Mouse (Mus musculus): ENCODE results near the gene Pdzd2. TPM values are rescaled to one million over a fixed set of nuclear protein-coding genes. Genes with fewer than 3 reads are reported as not detected.
A peak's percentile ranks its signal among the peaks of the same experiment; 100 is the strongest.

Gene Pdzd2
- polyA plus RNA-seq, 1 experiment from 2014 or later, result 19.2 TPM

- no peak overlapping the region for H3K27ac ChIP-seq (ENCODE audit: low read length)
- no peak overlapping the region for H3K9ac ChIP-seq (ENCODE audit: low read length)
- H3K4me2 ChIP-seq (ENCODE audit: low read depth, low read length), result no peak overlapping the region
- ATAC-seq (replicated peaks; ENCODE audit: extremely low read depth, insufficient read depth, low FRiP score), result no peak
- H3K9me3 ChIP-seq (replicated peaks; ENCODE audit: control insufficient read depth, low read length), result no peaks in the 10 kb centered on the region
- no peaks in the 10 kb centered on the region for H3K36me3 ChIP-seq (ENCODE audit: control insufficient read depth, insufficient read depth)
- H3K4me1 ChIP-seq (ENCODE audit: control insufficient read depth, insufficient read depth, low read length), result peaks cover 22% of the 10 kb centered on the region
- no peaks in the 10 kb centered on the region for H3K27me3 ChIP-seq (ENCODE audit: control insufficient read depth, insufficient read depth, low read length)
- no peak overlapping the region for H3K4me3 ChIP-seq (ENCODE audit: low read length)
- 88% methylated on average over 11 of the region's 11 CpGs for WGBS
These were observed 234.2 kb downstream of the Pdzd2 start for GRCm38 (mm10) chr15:12505556-12505955.

- Histone ChIP-seq H3K4me1 (ENCODE audit: control insufficient read depth, insufficient read depth, low read length) (peaks cover 24% of the 10 kb centered on the region), H3K9me3 (replicated peaks; ENCODE audit: control insufficient read depth, low read length) (no peaks in the 10 kb centered on the region), H3K27ac (ENCODE audit: low read length) (no peak overlapping the region), H3K27me3 (ENCODE audit: control insufficient read depth, insufficient read depth, low read length) (no peaks in the 10 kb centered on the region), H3K4me2 (ENCODE audit: low read depth, low read length) (no peak overlapping the region), H3K36me3 (ENCODE audit: control insufficient read depth, insufficient read depth) (no peaks in the 10 kb centered on the region), H3K9ac (ENCODE audit: low read length) (no peak overlapping the region), H3K4me3 (ENCODE audit: low read length) (no peak overlapping the region)
- ATAC-seq (replicated peaks; ENCODE audit: extremely low read depth, insufficient read depth, low FRiP score), result no peak
- 59% methylated on average over 9 of the region's 9 CpGs for WGBS
These were observed 235.8 kb downstream of the Pdzd2 start for GRCm38 (mm10) chr15:12503907-12504306.

DNA sequence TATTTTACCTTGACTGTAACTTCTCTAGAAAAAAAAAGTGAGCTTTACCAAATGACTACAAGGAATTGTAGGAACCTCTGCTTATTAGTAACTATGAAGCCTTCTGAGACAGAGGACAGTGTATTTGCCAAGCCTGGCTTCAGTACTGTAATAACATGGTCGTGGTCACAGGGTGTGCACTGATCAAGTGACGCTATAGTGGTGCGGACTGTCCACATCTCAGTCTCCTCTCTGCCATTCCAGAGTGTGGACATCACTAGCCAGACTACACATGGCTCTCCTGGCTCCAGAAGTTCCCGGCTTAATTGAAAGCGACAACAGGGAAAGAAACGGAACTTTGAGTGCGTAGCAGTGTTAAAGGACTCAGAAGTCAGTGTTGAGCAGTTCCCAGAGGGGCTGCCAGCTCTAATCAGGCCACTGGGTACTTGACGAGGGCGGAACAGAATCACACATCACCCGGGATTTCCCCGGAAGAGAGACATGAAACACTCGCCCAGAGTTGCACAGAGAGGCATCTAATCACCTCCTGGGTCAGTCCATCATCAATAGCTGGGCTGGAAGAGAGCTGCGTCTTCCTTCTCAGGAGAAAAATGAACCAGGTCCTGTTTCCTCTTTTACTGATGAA lies 237.7 kb downstream of the Pdzd2 start:
- peak overlapping the region; percentile 19; the same call in 1 of the 2 replicates for H3K4me3 ChIP-seq (ENCODE audit: low read length)
- no peaks in the 10 kb centered on the region for H3K36me3 ChIP-seq (ENCODE audit: control insufficient read depth, insufficient read depth)
- H3K4me2 ChIP-seq (ENCODE audit: low read depth, low read length), result peak overlapping the region; percentile 55
- no peaks in the 10 kb centered on the region for H3K27me3 ChIP-seq (ENCODE audit: control insufficient read depth, insufficient read depth, low read length)
- H3K9ac ChIP-seq (ENCODE audit: low read length), result peak overlapping the region; percentile 38
- H3K9me3 ChIP-seq (replicated peaks; ENCODE audit: control insufficient read depth, low read length), result no peaks in the 10 kb centered on the region
- H3K27ac ChIP-seq (ENCODE audit: low read length), result peak overlapping the region; percentile 48; the same call in 1 of the 2 replicates
- ATAC-seq (replicated peaks; ENCODE audit: extremely low read depth, insufficient read depth, low FRiP score), result no peak
- peaks cover 24% of the 10 kb centered on the region for H3K4me1 ChIP-seq (ENCODE audit: control insufficient read depth, insufficient read depth, low read length)
- 24% methylated on average over 13 of the region's 13 CpGs for WGBS

DNA sequence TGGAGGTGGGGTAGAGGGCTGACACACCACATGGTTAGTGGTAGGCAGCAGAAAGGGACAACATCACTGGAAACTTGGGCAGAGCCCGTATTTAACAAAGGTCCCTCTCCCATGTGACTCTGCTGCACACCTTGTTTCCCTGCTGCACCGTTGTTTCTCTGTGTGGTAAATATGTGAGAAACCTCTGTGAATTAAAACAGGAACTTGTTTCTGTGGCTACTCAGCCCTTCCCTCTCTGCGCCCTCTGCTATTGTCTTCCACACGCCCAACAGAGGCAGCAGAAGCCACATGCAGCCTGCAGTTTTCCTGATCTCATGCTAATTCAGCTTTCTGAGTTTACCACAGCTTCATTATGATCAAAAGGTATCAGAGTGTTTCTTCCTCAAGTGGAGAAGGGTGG lies 239.1 kb downstream of the Pdzd2 start:
- no peaks in the 10 kb centered on the region for H3K36me3 ChIP-seq (ENCODE audit: control insufficient read depth, insufficient read depth)
- ATAC-seq (replicated peaks; ENCODE audit: extremely low read depth, insufficient read depth, low FRiP score), result no peak
- WGBS, result 58% methylated on average over 4 of the region's 4 CpGs

DNA sequence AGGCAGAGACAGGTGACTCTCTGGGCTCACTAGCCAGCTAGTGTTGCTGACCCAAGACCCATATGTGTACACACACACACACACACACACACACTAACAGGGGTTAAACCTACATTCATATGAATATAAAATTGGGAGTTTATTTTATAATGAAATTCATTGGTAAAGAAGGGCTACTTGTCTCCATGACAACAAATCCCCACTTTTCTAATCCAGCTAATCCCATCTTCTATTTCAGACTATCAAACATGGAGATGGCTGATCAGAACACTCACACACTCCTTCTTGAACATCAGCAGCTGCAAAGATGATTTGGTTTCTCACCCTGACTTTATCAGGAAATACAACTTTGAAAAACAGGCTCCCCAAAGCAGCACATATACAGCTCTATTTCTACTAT lies 245.6 kb downstream of the Pdzd2 start:
- Histone ChIP-seq H3K27ac (ENCODE audit: low read length) (no peak overlapping the region), H3K4me2 (ENCODE audit: low read depth, low read length) (no peak overlapping the region), H3K27me3 (ENCODE audit: control insufficient read depth, insufficient read depth, low read length) (no peaks in the 10 kb centered on the region), H3K9ac (ENCODE audit: low read length) (no peak overlapping the region), H3K4me1 (ENCODE audit: control insufficient read depth, insufficient read depth, low read length) (peaks cover 18% of the 10 kb centered on the region), H3K36me3 (ENCODE audit: control insufficient read depth, insufficient read depth) (no peaks in the 10 kb centered on the region), H3K4me3 (ENCODE audit: low read length) (no peak overlapping the region), H3K9me3 (replicated peaks; ENCODE audit: control insufficient read depth, low read length) (no peaks in the 10 kb centered on the region)
- ATAC-seq (replicated peaks; ENCODE audit: extremely low read depth, insufficient read depth, low FRiP score), result no peak

More for the DNA sequence above, 239.1 kb downstream of the Pdzd2 start:
- no peak overlapping the region for H3K4me2 ChIP-seq (ENCODE audit: low read depth, low read length)
- H3K9me3 ChIP-seq (replicated peaks; ENCODE audit: control insufficient read depth, low read length), result no peaks in the 10 kb centered on the region
- no peak overlapping the region for H3K4me3 ChIP-seq (ENCODE audit: low read length)
- no peaks in the 10 kb centered on the region for H3K27me3 ChIP-seq (ENCODE audit: control insufficient read depth, insufficient read depth, low read length)
- H3K4me1 ChIP-seq (ENCODE audit: control insufficient read depth, insufficient read depth, low read length), result peaks cover 24% of the 10 kb centered on the region
- peak overlapping the region; percentile 8 for H3K27ac ChIP-seq (ENCODE audit: low read length)
- H3K9ac ChIP-seq (ENCODE audit: low read length), result no peak overlapping the region

DNA sequence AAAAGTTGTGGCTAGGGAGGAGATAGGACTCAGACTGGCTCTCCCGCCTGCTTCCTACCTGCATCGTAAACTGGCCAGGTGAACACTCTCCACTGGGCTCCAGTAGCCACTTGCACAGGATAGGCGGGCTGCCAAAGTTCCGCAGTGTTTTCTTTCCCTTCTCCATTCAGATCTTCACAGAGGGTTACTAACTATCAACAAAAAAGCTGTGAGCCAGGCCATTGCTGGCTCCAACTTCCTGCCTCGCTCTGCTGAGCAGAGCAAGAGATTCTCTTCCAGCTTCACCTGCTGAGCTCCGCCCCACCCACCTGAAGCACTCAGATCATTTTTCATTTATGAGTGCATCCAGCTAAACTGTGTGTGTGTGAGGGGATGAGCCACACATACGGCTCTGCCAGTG lies 246.5 kb downstream of the Pdzd2 start:
- H3K9ac ChIP-seq (ENCODE audit: low read length), result no peak overlapping the region
- peak overlapping the region; percentile 12; the same call in 1 of the 2 replicates for H3K27ac ChIP-seq (ENCODE audit: low read length)
- peaks cover 18% of the 10 kb centered on the region for H3K4me1 ChIP-seq (ENCODE audit: control insufficient read depth, insufficient read depth, low read length)
- H3K4me2 ChIP-seq (ENCODE audit: low read depth, low read length), result no peak overlapping the region
- 64% methylated on average over 7 of the region's 7 CpGs for WGBS
- no peak overlapping the region for H3K4me3 ChIP-seq (ENCODE audit: low read length)
- no peak for ATAC-seq (replicated peaks; ENCODE audit: extremely low read depth, insufficient read depth, low FRiP score)
- no peaks in the 10 kb centered on the region for H3K36me3 ChIP-seq (ENCODE audit: control insufficient read depth, insufficient read depth)
- no peaks in the 10 kb centered on the region for H3K9me3 ChIP-seq (replicated peaks; ENCODE audit: control insufficient read depth, low read length)
- no peaks in the 10 kb centered on the region for H3K27me3 ChIP-seq (ENCODE audit: control insufficient read depth, insufficient read depth, low read length)

GRCm38 (mm10) chr15:12490969-12491368 lies 248.8 kb downstream of the Pdzd2 start:
- no peak overlapping the region for H3K4me3 ChIP-seq (ENCODE audit: low read length)
- no peak overlapping the region; the same call in 1 of the 2 replicates for H3K9ac ChIP-seq (ENCODE audit: low read length)
- no peaks in the 10 kb centered on the region for H3K27me3 ChIP-seq (ENCODE audit: control insufficient read depth, insufficient read depth, low read length)
- WGBS, result 39% methylated on average over 3 of the region's 3 CpGs
- H3K27ac ChIP-seq (ENCODE audit: low read length), result peak overlapping the region; percentile 61
- peak overlapping the region; percentile 36; the same call in 1 of the 2 replicates for H3K4me2 ChIP-seq (ENCODE audit: low read depth, low read length)
- H3K9me3 ChIP-seq (replicated peaks; ENCODE audit: control insufficient read depth, low read length), result no peaks in the 10 kb centered on the region
- no peaks in the 10 kb centered on the region for H3K36me3 ChIP-seq (ENCODE audit: control insufficient read depth, insufficient read depth)
- peaks cover 18% of the 10 kb centered on the region for H3K4me1 ChIP-seq (ENCODE audit: control insufficient read depth, insufficient read depth, low read length)
- ATAC-seq (replicated peaks; ENCODE audit: extremely low read depth, insufficient read depth, low FRiP score), result peak; percentile 43; the same call in 1 of the 2 replicates

DNA sequence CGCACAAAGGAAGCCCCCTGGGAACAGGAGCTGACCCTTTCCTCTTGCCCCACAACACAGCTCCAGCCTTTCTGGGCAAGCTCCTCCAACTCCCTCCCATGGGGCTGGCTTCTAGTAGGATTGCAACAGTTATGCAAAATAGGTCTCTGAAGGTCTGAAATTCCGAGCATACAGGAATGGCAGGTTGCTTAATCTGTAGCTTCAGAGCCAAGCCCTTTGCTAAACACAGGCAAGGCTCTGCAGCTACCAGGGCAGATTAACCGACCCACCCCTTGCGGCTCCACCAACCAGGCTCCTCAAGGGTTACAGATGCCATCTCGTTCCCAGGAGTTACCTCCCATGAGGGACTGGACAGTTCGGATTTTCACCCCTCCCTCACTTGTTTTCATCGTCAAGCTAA lies 249.2 kb downstream of the Pdzd2 start:
- H3K9me3 ChIP-seq (replicated peaks; ENCODE audit: control insufficient read depth, low read length), result no peaks in the 10 kb centered on the region
- H3K27ac ChIP-seq (ENCODE audit: low read length), result peak overlapping the region; percentile 61
- H3K4me3 ChIP-seq (ENCODE audit: low read length), result no peak overlapping the region
- peak overlapping the region; percentile 36; the same call in 1 of the 2 replicates for H3K4me2 ChIP-seq (ENCODE audit: low read depth, low read length)
- no peak overlapping the region; the same call in 1 of the 2 replicates for H3K9ac ChIP-seq (ENCODE audit: low read length)
- WGBS, result 21% methylated on average over 7 of the region's 7 CpGs
- no peaks in the 10 kb centered on the region for H3K27me3 ChIP-seq (ENCODE audit: control insufficient read depth, insufficient read depth, low read length)
- H3K4me1 ChIP-seq (ENCODE audit: control insufficient read depth, insufficient read depth, low read length), result peaks cover 18% of the 10 kb centered on the region
- H3K36me3 ChIP-seq (ENCODE audit: control insufficient read depth, insufficient read depth), result no peaks in the 10 kb centered on the region
- ATAC-seq (replicated peaks; ENCODE audit: extremely low read depth, insufficient read depth, low FRiP score), result peak; percentile 38; the same call in 1 of the 2 replicates

DNA sequence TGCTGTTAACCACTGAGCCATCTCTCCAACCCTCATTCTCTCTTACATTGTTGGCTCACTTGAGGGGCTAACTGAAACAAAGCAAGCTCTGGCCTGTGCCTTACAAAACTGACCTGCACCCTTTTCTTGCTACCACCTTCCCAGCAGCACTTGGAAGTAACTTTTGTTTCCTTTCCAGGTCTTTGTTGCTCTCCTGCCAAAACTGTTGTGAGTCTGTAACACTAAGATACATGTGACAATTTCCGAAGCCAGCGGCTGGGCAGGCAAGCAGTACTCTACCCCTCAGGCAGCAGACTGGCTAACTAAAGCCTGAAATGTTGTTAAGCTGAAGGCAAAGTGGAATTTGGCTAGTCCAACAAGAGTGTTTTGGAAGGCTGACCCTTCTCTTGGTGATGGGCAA lies 251.4 kb downstream of the Pdzd2 start:
- no peak overlapping the region for H3K4me3 ChIP-seq (ENCODE audit: low read length)
- H3K27me3 ChIP-seq (ENCODE audit: control insufficient read depth, insufficient read depth, low read length), result no peaks in the 10 kb centered on the region
- H3K9me3 ChIP-seq (replicated peaks; ENCODE audit: control insufficient read depth, low read length), result no peaks in the 10 kb centered on the region
- no peak overlapping the region for H3K4me2 ChIP-seq (ENCODE audit: low read depth, low read length)
- no peak for ATAC-seq (replicated peaks; ENCODE audit: extremely low read depth, insufficient read depth, low FRiP score)
- H3K9ac ChIP-seq (ENCODE audit: low read length), result no peak overlapping the region
- no peak overlapping the region for H3K27ac ChIP-seq (ENCODE audit: low read length)
- WGBS, result 83% methylated on average over 2 of the region's 2 CpGs
- no peaks in the 10 kb centered on the region for H3K36me3 ChIP-seq (ENCODE audit: control insufficient read depth, insufficient read depth)
- peaks cover 18% of the 10 kb centered on the region for H3K4me1 ChIP-seq (ENCODE audit: control insufficient read depth, insufficient read depth, low read length)

Measured in heart, embryonic 16.5 days (tissue).